Mouse (Mus musculus) liver, embryonic 14.5 days (tissue): Measurements from ENCODE around the gene Bex1.

Experiments used
- CTCF ChIP-seq: IDR thresholded peaks from 2 replicates; pipeline ENCODE4 v1.5.1; 2016; ENCODE audit warnings: antibody characterized with exemption, low read depth, control low read depth
- EP300 ChIP-seq: IDR thresholded peaks from 2 replicates; pipeline ENCODE4 v1.6.1; 2016; ENCODE audit warnings: antibody characterized with exemption, low read depth

GRCm38 (mm10) chrX:136180897-136181553 is 34.3 kb downstream of the Bex1 start:
- TF ChIP-seq CTCF (no peak), EP300 (no peak)
